Mouse (Mus musculus): ENCODE measurements around the gene Tkt.
"Not testable (repeated sequence)": the region's sequence is repeated elsewhere in the genome, so short reads cannot be mapped to it uniquely, and the experiment has no call there.

Gene Tkt

GRCm38 (mm10) chr14:30548131-30548720 is at the start of gene Tkt:
TSS of gene Tkt (plus strand) at chr14:30548359.
- peak; percentile 57 to 75 for DNase-seq (ENCODE audit: low spot score in 2 of 2)

- DNase-seq (ENCODE audit: low spot score in 2 of 2), result no peak
These were observed 43.2 kb upstream of the Tkt start for GRCm38 (mm10) chr14:30504990-30505389.

- DNase-seq (ENCODE audit: low spot score in 2 of 2), result no peak
These were observed 37.9 kb upstream of the Tkt start for GRCm38 (mm10) chr14:30510214-30510763.

GRCm38 (mm10) chr14:30512896-30513295 is 35.3 kb upstream of the Tkt start:
- DNase-seq (ENCODE audit: low spot score in 2 of 2), result no peak

GRCm38 (mm10) chr14:30515931-30516723 is 32.0 kb upstream of the Tkt start:
- DNase-seq (ENCODE audit: low spot score in 2 of 2), result no peak

GRCm38 (mm10) chr14:30519323-30519722 is 28.8 kb upstream of the Tkt start:
- no peak for DNase-seq (ENCODE audit: low spot score in 2 of 2)

- no peak for DNase-seq (ENCODE audit: low spot score in 2 of 2)
These were observed 24.8 kb upstream of the Tkt start for GRCm38 (mm10) chr14:30523356-30523755.

GRCm38 (mm10) chr14:30528392-30528791 is 19.8 kb upstream of the Tkt start:
- no peak for DNase-seq (ENCODE audit: low spot score in 2 of 2)

- no peak for DNase-seq (ENCODE audit: low spot score in 2 of 2)
These were observed 19.2 kb upstream of the Tkt start for GRCm38 (mm10) chr14:30528961-30529360.

GRCm38 (mm10) chr14:30529454-30529853 is 18.7 kb upstream of the Tkt start:
- DNase-seq (ENCODE audit: low spot score in 2 of 2), result no peak

- DNase-seq (ENCODE audit: low spot score in 2 of 2), result no peak
These were observed 17.4 kb upstream of the Tkt start for GRCm38 (mm10) chr14:30530726-30531269.

- DNase-seq (ENCODE audit: low spot score in 2 of 2), result no peak
These were observed 16.7 kb upstream of the Tkt start for GRCm38 (mm10) chr14:30531431-30531830.

- DNase-seq (ENCODE audit: low spot score in 2 of 2), result no peak
These were observed 16.3 kb upstream of the Tkt start for GRCm38 (mm10) chr14:30531896-30532295.

GRCm38 (mm10) chr14:30533780-30534450 is 14.2 kb upstream of the Tkt start:
- DNase-seq (ENCODE audit: low spot score in 2 of 2), result no peak

- no peak for DNase-seq (ENCODE audit: low spot score in 2 of 2)
These were observed 6.6 kb upstream of the Tkt start for GRCm38 (mm10) chr14:30541541-30541940.

GRCm38 (mm10) chr14:30543331-30543730 is 4.8 kb upstream of the Tkt start:
- DNase-seq (ENCODE audit: low spot score in 2 of 2), result not testable (repeated sequence)

- DNase-seq (ENCODE audit: low spot score in 2 of 2), result peak; percentile 96 to 97
These were observed 1.0 kb downstream of the Tkt start for GRCm38 (mm10) chr14:30548965-30549776.

- no peak for DNase-seq (ENCODE audit: low spot score in 2 of 2)
These were observed 1.6 kb downstream of the Tkt start for GRCm38 (mm10) chr14:30549777-30550149.

- no peak for DNase-seq (ENCODE audit: low spot score in 2 of 2)
These were observed 2.3 kb downstream of the Tkt start for GRCm38 (mm10) chr14:30550232-30551070.

- DNase-seq (ENCODE audit: low spot score in 2 of 2), result no peak
These were observed 3.4 kb downstream of the Tkt start for GRCm38 (mm10) chr14:30551509-30551908.
